Mouse (Mus musculus): ENCODE measurements around the gene Cpne1. TPM values are rescaled to one million over a fixed set of nuclear protein-coding genes. Genes with fewer than 3 reads are reported as not detected.
A peak's percentile ranks its signal among the peaks of the same experiment; 100 is the strongest.
"Not testable (repeated sequence)": the region's sequence is repeated elsewhere in the genome, so short reads cannot be mapped to it uniquely, and the experiment has no call there.

Cpne1 gene
- polyA plus RNA-seq, 1 experiment, result 237 TPM

DNA sequence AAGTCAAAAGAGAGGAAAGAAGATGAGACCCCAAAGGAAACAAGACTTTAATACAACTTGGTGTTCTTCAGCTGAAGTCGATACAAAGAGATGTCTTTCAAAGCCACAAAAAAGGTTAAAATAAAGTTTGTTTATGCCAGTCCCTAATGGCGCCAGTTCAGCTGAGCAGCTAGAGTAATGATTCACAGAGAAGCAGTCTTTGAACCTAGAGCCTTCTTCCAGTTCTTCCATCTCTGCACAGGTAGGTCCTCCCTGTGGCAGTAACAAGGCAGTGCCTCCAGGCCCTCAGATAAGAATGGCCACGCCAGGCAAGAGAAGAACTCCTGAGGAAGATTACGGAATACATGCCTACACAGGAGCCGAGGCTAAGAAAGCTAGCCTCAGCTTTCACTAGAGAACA lies 12.0 kb upstream of the Cpne1 start:
- 96% methylated on average over 5 of the region's 5 CpGs for WGBS
- no peaks in the 10 kb centered on the region for H3K4me1 ChIP-seq (replicated peaks; ENCODE audit: control insufficient read depth, insufficient read depth, low read length)
- H3K27ac ChIP-seq (ENCODE audit: control insufficient read depth, insufficient read depth, low read length), result no peak overlapping the region
- DNase-seq, result no peak
- TF ChIP-seq POLR2A (IDR thresholded peaks at IDR 0.05; ENCODE audit: control insufficient read depth, extremely low read depth, insufficient read depth, low read length, poor library complexity) (no peak), CTCF (IDR thresholded peaks at IDR 0.05; ENCODE audit: borderline replicate concordance, control insufficient read depth, extremely low read depth, insufficient read depth, low read length, poor library complexity) (no peak)
- H3K4me3 ChIP-seq (ENCODE audit: control insufficient read depth, insufficient read depth, low read length), result no peak overlapping the region
- H3K27me3 ChIP-seq (ENCODE audit: control insufficient read depth, insufficient read depth, low read length), result no peaks in the 10 kb centered on the region
- peaks cover 6% of the 10 kb centered on the region for H3K36me3 ChIP-seq (ENCODE audit: control insufficient read depth, insufficient read depth, low read length)

GRCm38 (mm10) chr2:156119566-156119965 lies 7.8 kb upstream of the Cpne1 start:
- H3K36me3 ChIP-seq (ENCODE audit: control insufficient read depth, insufficient read depth, low read length), result no peaks in the 10 kb centered on the region
- H3K27me3 ChIP-seq (ENCODE audit: control insufficient read depth, insufficient read depth, low read length), result no peaks in the 10 kb centered on the region
- no peaks in the 10 kb centered on the region for H3K4me1 ChIP-seq (replicated peaks; ENCODE audit: control insufficient read depth, insufficient read depth, low read length)
- DNase-seq, result no peak
- TF ChIP-seq CTCF (IDR thresholded peaks at IDR 0.05; ENCODE audit: borderline replicate concordance, control insufficient read depth, extremely low read depth, insufficient read depth, low read length, poor library complexity), result no peak
- TF ChIP-seq POLR2A (IDR thresholded peaks at IDR 0.05; ENCODE audit: control insufficient read depth, extremely low read depth, insufficient read depth, low read length, poor library complexity), result no peak
- H3K4me3 ChIP-seq (ENCODE audit: control insufficient read depth, insufficient read depth, low read length), result no peak overlapping the region
- no peak overlapping the region for H3K27ac ChIP-seq (ENCODE audit: control insufficient read depth, insufficient read depth, low read length)

DNA sequence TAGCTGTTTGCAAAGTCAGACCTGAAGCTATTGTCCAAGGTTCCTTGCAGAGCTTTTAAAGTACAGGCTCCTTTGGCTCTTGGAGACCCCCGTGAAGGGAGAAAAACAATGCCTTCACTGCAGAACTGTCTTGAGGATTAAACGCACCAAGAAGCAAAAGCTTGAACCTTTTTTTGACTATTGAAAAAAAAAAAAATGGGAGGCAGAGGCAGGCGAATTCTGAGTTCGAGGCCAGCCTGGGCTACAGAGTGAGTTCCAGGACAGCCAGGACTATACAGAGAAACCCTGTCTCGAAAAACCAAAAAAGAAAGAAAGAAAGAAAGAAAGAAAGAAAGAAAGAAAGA lies 287 bp upstream of the Cpne1 start:
- H3K4me3 ChIP-seq (ENCODE audit: control insufficient read depth, insufficient read depth, low read length), result peak overlapping the region; percentile 87; the same call in 1 of the 2 replicates
- not testable (repeated sequence) for H3K27me3 ChIP-seq (ENCODE audit: control insufficient read depth, insufficient read depth, low read length); H3K27ac ChIP-seq (ENCODE audit: control insufficient read depth, insufficient read depth, low read length); DNase-seq; H3K36me3 ChIP-seq (ENCODE audit: control insufficient read depth, insufficient read depth, low read length); H3K4me1 ChIP-seq (replicated peaks; ENCODE audit: control insufficient read depth, insufficient read depth, low read length)
- 14% methylated on average over 5 of the region's 5 CpGs for WGBS

DNA sequence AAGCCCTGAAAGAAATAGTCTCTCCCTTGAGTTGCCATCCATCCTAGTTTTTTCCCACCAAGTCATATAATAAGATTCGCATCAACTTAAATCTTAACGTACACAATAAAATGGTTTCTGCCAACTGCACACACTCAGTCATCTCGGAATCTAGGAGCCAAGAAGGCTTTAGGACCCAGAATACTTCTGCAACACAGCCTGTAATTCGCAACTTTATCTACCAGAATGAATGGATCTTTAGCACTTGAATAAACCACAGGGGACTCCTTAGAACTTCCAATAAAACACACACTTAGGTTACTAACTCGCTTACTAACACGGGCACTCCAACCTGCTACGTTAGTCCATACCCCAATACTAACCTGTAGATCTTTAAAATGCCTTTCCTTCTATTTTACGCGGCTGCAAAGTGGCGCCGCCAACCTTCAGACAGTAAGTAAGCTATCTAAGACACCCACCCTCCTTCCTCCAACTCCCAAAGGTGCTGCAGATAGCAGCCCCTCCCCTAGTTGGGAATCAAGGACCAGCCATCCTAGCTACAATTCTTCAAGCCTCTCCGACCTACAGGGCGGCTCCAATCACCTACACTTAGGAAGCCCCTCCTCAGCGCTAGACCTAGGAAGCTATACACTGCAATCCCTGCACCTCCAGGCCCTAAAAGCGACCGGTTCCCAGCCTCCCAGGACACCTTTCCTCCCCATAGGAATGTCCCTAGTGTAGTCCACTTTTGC lies 973 bp downstream of the Cpne1 start:
- peak overlapping the region; percentile 87 for H3K4me3 ChIP-seq (ENCODE audit: control insufficient read depth, insufficient read depth, low read length)
- no peaks in the 10 kb centered on the region for H3K36me3 ChIP-seq (ENCODE audit: control insufficient read depth, insufficient read depth, low read length)
- peak overlapping the region; percentile 51; the same call in 1 of the 2 replicates for H3K27ac ChIP-seq (ENCODE audit: control insufficient read depth, insufficient read depth, low read length)
- TF ChIP-seq POLR2A (IDR thresholded peaks at IDR 0.05; ENCODE audit: control insufficient read depth, extremely low read depth, insufficient read depth, low read length, poor library complexity) (no peak), CTCF (IDR thresholded peaks at IDR 0.05; ENCODE audit: borderline replicate concordance, control insufficient read depth, extremely low read depth, insufficient read depth, low read length, poor library complexity) (no peak)
- WGBS, result under 1% methylated on average over 16 of the region's 16 CpGs
- DNase-seq, result peak; percentile 25
- no peaks in the 10 kb centered on the region for H3K27me3 ChIP-seq (ENCODE audit: control insufficient read depth, insufficient read depth, low read length)
- peaks cover 5% of the 10 kb centered on the region for H3K4me1 ChIP-seq (replicated peaks; ENCODE audit: control insufficient read depth, insufficient read depth, low read length)

GRCm38 (mm10) chr2:156091926-156092325 lies 19.8 kb downstream of the Cpne1 start:
- TF ChIP-seq POLR2A (IDR thresholded peaks at IDR 0.05; ENCODE audit: control insufficient read depth, extremely low read depth, insufficient read depth, low read length, poor library complexity) (no peak), CTCF (IDR thresholded peaks at IDR 0.05; ENCODE audit: borderline replicate concordance, control insufficient read depth, extremely low read depth, insufficient read depth, low read length, poor library complexity) (no peak)
- Histone ChIP-seq H3K27me3 (ENCODE audit: control insufficient read depth, insufficient read depth, low read length) (no peaks in the 10 kb centered on the region), H3K27ac (ENCODE audit: control insufficient read depth, insufficient read depth, low read length) (no peak overlapping the region), H3K36me3 (ENCODE audit: control insufficient read depth, insufficient read depth, low read length) (peaks cover 25% of the 10 kb centered on the region), H3K4me3 (ENCODE audit: control insufficient read depth, insufficient read depth, low read length) (no peak overlapping the region), H3K4me1 (replicated peaks; ENCODE audit: control insufficient read depth, insufficient read depth, low read length) (no peaks in the 10 kb centered on the region)
- DNase-seq, result no peak
- WGBS, result 92% methylated on average over 5 of the region's 5 CpGs

DNA sequence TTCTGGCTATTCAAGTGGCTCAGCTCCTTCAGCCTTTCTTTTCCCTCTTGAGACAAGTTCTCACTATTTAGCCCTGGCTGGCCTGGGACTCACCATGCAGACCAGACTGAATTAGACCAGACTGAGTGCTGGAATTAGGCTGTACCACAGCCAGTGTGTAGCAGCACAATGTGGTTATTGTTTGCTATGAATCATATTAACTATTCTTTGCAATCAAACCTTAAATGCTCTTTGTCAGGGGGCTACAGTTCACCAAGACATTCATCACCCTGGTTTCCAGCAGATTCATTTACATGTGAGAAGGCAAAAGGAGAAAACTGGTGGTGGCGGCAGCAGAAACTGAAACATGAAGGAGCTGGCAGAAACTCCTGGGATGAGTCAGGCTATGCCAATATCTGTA lies 22.0 kb downstream of the Cpne1 start:
- Histone ChIP-seq H3K36me3 (ENCODE audit: control insufficient read depth, insufficient read depth, low read length) (peaks cover 3% of the 10 kb centered on the region; the same call in 1 of the 2 replicates), H3K4me1 (replicated peaks; ENCODE audit: control insufficient read depth, insufficient read depth, low read length) (no peaks in the 10 kb centered on the region), H3K4me3 (ENCODE audit: control insufficient read depth, insufficient read depth, low read length) (no peak overlapping the region), H3K27ac (ENCODE audit: control insufficient read depth, insufficient read depth, low read length) (no peak overlapping the region), H3K27me3 (ENCODE audit: control insufficient read depth, insufficient read depth, low read length) (no peaks in the 10 kb centered on the region)
- 94% methylated on average over 1 of the region's 1 CpGs for WGBS
- no peak for DNase-seq
- no peak for TF ChIP-seq POLR2A (IDR thresholded peaks at IDR 0.05; ENCODE audit: control insufficient read depth, extremely low read depth, insufficient read depth, low read length, poor library complexity)
- no peak for TF ChIP-seq CTCF (IDR thresholded peaks at IDR 0.05; ENCODE audit: borderline replicate concordance, control insufficient read depth, extremely low read depth, insufficient read depth, low read length, poor library complexity)
